Mouse (Mus musculus): ENCODE results near the gene Mgat3. TPM values are rescaled to one million over a fixed set of nuclear protein-coding genes. Genes with fewer than 3 reads are reported as not detected.

Gene Mgat3
- polyA plus RNA-seq, 1 experiment from 2014 or later: 10.5 TPM

DNA sequence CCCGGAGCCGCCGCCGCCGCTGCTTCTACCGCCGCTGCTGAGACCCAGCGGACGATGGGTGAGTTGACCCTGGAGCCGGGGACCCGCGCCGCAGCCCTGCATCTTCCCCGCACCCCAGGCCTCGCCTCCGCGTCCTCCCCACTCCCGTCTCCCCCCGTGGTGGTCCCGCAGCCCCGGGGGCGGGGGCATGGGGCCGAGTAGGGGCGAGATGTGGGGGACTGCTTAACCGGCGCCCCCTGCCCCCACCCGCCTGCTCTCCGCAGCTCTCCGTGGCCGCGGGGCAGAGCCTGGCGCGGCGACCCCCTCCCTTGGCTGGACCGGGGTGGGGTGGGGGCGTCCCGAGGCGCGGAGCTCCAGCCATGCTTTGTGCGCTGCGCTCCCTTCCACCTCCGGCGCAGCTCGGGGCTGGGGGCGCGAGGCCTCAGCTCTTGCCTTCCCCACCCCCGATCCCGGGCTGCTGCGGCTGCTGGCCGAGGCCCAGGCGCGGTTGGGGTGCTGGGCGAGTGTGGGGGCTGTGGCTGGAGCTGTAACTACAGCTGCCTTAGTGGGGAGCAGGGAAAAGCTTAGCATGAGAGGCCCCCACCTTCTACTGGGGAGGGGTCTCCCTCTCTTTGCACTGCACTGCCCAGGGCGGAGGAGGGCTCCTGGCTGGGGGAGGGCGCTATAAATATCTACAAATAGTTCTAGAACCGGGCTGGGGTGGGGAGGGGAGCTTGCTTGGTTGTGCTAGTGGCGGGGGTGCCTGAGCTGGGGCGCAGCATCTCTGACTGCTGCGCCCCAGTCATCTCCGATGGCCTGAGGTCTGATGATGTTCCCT lies 468 bp downstream of the Mgat3 start:
- DNase-seq (ENCODE audit: low spot score) (peak; percentile 72), ATAC-seq (replicated peaks; ENCODE audit: low FRiP score, low TSS enrichment, low read depth) (peak; percentile 70)
- peak overlapping the region; percentile 84 for H3K9ac ChIP-seq (ENCODE audit: low read length)
- H3K27ac ChIP-seq (ENCODE audit: low read depth): peak overlapping the region; percentile 68
- peak overlapping the region; percentile 72 for H3K4me3 ChIP-seq (ENCODE audit: low read depth, low read length)
- H3K27me3 ChIP-seq (replicated peaks; ENCODE audit: control insufficient read depth, insufficient read depth, low read length): no peaks in the 10 kb centered on the region
- H3K36me3 ChIP-seq (ENCODE audit: control insufficient read depth, insufficient read depth, low read length): no peaks in the 10 kb centered on the region
- under 1% methylated on average over 44 of the region's 60 CpGs for WGBS
- H3K9me3 ChIP-seq (ENCODE audit: control insufficient read depth, low read length): no peaks in the 10 kb centered on the region
- H3K4me1 ChIP-seq (replicated peaks; ENCODE audit: control insufficient read depth, insufficient read depth, low read length): peaks cover 29% of the 10 kb centered on the region
- peak overlapping the region; percentile 52 for H3K4me2 ChIP-seq (ENCODE audit: low read length)

DNA sequence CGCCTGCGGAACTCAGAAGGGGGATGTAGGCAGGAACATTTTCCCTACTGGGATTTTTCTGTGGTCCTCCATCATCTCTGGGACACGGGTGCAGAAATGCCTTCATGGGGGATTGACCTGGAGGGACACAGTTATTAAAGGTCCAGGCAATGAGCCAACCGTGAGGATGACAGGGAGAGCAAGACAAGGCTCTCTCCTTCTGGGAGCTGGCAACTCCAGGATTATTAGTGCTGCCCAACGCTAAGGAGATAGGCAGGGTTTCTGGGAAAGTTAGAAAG lies 1.0 kb downstream of the Mgat3 start:
- H3K4me2 ChIP-seq (ENCODE audit: low read length): peak overlapping the region; percentile 52
- DNase-seq (ENCODE audit: low spot score) (no peak), ATAC-seq (replicated peaks; ENCODE audit: low FRiP score, low TSS enrichment, low read depth) (no peak)
- peaks cover 29% of the 10 kb centered on the region for H3K4me1 ChIP-seq (replicated peaks; ENCODE audit: control insufficient read depth, insufficient read depth, low read length)
- peak overlapping the region; percentile 72 for H3K4me3 ChIP-seq (ENCODE audit: low read depth, low read length)
- no peaks in the 10 kb centered on the region for H3K27me3 ChIP-seq (replicated peaks; ENCODE audit: control insufficient read depth, insufficient read depth, low read length)
- 3% methylated on average over 5 of the region's 5 CpGs for WGBS
- H3K9ac ChIP-seq (ENCODE audit: low read length): peak overlapping the region; percentile 84
- no peaks in the 10 kb centered on the region for H3K36me3 ChIP-seq (ENCODE audit: control insufficient read depth, insufficient read depth, low read length)
- no peaks in the 10 kb centered on the region for H3K9me3 ChIP-seq (ENCODE audit: control insufficient read depth, low read length)
- H3K27ac ChIP-seq (ENCODE audit: low read depth): no peak overlapping the region

DNA sequence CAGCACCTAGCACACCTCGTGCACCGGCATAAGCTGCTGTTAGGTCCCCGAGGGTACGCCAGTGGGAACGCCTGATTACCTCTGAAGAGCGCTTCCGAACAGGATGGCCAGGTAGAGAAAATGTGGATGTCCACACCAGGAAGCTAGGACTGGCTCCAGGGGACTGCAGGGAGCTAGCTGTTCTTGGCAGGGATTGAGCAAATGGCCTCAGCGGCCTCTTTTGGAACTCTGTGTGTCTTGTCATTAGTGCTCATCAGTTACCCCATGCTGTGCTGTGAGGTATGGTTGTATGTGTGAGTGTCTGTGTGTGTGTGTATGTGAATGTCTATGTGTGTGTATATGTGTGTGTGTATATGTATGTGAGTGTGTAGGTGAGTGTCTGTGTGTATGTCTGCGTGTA lies 1.8 kb downstream of the Mgat3 start:
- peak overlapping the region; percentile 52 for H3K4me2 ChIP-seq (ENCODE audit: low read length)
- no peak overlapping the region for H3K9ac ChIP-seq (ENCODE audit: low read length)
- WGBS: 77% methylated on average over 9 of the region's 9 CpGs
- no peaks in the 10 kb centered on the region for H3K27me3 ChIP-seq (replicated peaks; ENCODE audit: control insufficient read depth, insufficient read depth, low read length)
- H3K27ac ChIP-seq (ENCODE audit: low read depth): no peak overlapping the region
- no peaks in the 10 kb centered on the region for H3K36me3 ChIP-seq (ENCODE audit: control insufficient read depth, insufficient read depth, low read length)
- ATAC-seq (replicated peaks; ENCODE audit: low FRiP score, low TSS enrichment, low read depth): no peak
- DNase-seq (ENCODE audit: low spot score): no peak
- 0 out of 2 replicates have a peak overlapping the region, but pooled peaks have one; percentile 72 for H3K4me3 ChIP-seq (ENCODE audit: low read depth, low read length)
- H3K9me3 ChIP-seq (ENCODE audit: control insufficient read depth, low read length): no peaks in the 10 kb centered on the region
- peaks cover 29% of the 10 kb centered on the region for H3K4me1 ChIP-seq (replicated peaks; ENCODE audit: control insufficient read depth, insufficient read depth, low read length)

DNA sequence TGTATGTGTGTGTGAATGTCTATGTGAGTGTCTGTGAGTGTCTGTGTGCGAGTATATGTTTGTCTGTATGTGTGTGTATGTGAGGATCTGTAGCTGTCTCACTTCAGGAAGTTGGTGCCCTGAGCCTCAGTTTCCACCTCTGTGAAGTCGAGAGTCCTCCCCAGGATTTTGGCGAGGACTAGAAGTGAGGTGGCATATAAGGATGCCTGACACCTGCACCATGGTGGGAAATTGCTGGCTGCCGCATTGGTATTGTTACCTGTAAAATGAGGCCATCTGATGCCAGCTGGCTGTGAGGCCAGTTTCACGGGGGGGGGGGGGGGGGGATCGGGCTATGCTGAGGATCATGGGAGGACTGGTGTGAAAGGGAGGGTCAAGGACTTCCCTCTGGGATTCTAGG lies 2.2 kb downstream of the Mgat3 start:
- Histone ChIP-seq H3K9ac (ENCODE audit: low read length) (no peak overlapping the region), H3K4me2 (ENCODE audit: low read length) (no peak overlapping the region), H3K27ac (ENCODE audit: low read depth) (no peak overlapping the region), H3K36me3 (ENCODE audit: control insufficient read depth, insufficient read depth, low read length) (no peaks in the 10 kb centered on the region), H3K4me1 (replicated peaks; ENCODE audit: control insufficient read depth, insufficient read depth, low read length) (peaks cover 29% of the 10 kb centered on the region), H3K27me3 (replicated peaks; ENCODE audit: control insufficient read depth, insufficient read depth, low read length) (no peaks in the 10 kb centered on the region), H3K9me3 (ENCODE audit: control insufficient read depth, low read length) (no peaks in the 10 kb centered on the region), H3K4me3 (ENCODE audit: low read depth, low read length) (no peak overlapping the region)
- no peak for DNase-seq (ENCODE audit: low spot score)
- 66% methylated on average over 5 of the region's 6 CpGs for WGBS
- no peak for ATAC-seq (replicated peaks; ENCODE audit: low FRiP score, low TSS enrichment, low read depth)

DNA sequence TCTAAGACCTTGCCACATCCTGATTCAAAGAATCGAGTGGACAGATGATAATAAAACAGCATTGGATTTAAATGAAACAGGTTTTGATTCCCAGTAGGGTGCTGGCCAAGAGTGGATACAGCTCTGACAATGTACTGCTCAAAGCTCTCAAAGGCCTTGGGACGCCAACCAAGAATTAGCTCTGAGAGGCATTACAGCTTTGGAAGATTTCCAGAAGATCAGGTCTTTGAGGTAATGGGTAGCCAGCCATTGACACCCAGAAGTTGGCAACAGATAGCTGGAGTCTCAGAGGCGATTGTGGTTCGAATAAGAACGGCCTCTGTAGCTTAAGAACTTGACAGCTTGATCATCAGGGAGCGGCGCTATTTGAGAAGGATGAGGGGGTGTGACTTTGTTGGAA lies 8.0 kb downstream of the Mgat3 start:
- H3K4me3 ChIP-seq (ENCODE audit: low read depth, low read length): no peak overlapping the region
- no peak for ATAC-seq (replicated peaks; ENCODE audit: low FRiP score, low TSS enrichment, low read depth)

DNA sequence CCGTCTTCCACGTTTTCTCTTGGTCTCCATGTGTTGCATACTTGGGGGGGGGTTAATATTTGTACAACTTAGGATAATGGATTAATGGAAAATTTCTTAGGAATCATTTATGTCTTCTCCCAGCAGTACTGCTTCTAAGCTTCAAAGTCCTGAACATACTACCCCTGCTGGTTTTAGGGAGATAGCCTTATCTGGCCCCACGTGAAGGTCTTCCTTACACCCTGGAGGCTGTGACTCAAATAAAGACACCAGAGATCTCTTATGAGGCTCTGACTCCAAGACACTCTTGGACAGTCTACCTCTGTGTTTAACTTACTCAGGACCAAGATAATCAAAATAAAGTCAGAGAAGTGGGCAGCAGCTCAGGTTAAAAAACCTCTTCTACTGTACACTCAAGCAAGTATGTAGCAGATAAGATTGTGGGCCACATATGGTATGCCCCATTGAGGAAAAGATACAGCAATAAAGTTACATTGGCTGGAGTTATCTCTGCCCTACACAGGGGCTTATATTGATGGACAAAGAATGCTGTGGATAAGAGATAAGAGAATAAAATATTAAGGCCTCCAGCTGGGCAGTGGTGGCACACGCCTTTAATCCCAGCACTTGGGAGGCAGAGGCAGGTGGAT lies 8.7 kb downstream of the Mgat3 start:
- ATAC-seq (replicated peaks; ENCODE audit: low FRiP score, low TSS enrichment, low read depth) (no peak), DNase-seq (ENCODE audit: low spot score) (no peak)
- Histone ChIP-seq H3K9me3 (ENCODE audit: control insufficient read depth, low read length) (no peaks in the 10 kb centered on the region), H3K4me1 (replicated peaks; ENCODE audit: control insufficient read depth, insufficient read depth, low read length) (no peaks in the 10 kb centered on the region), H3K36me3 (ENCODE audit: control insufficient read depth, insufficient read depth, low read length) (no peaks in the 10 kb centered on the region), H3K4me2 (ENCODE audit: low read length) (no peak overlapping the region), H3K9ac (ENCODE audit: low read length) (no peak overlapping the region), H3K27me3 (replicated peaks; ENCODE audit: control insufficient read depth, insufficient read depth, low read length) (no peaks in the 10 kb centered on the region), H3K27ac (ENCODE audit: low read depth) (no peak overlapping the region), H3K4me3 (ENCODE audit: low read depth, low read length) (no peak overlapping the region)
- WGBS: 90% methylated on average over 4 of the region's 4 CpGs

More for the DNA sequence above, 8.0 kb downstream of the Mgat3 start:
- no peak for DNase-seq (ENCODE audit: low spot score)
- Histone ChIP-seq H3K9ac (ENCODE audit: low read length) (no peak overlapping the region), H3K9me3 (ENCODE audit: control insufficient read depth, low read length) (no peaks in the 10 kb centered on the region), H3K4me2 (ENCODE audit: low read length) (no peak overlapping the region), H3K36me3 (ENCODE audit: control insufficient read depth, insufficient read depth, low read length) (no peaks in the 10 kb centered on the region), H3K4me1 (replicated peaks; ENCODE audit: control insufficient read depth, insufficient read depth, low read length) (no peaks in the 10 kb centered on the region), H3K27me3 (replicated peaks; ENCODE audit: control insufficient read depth, insufficient read depth, low read length) (no peaks in the 10 kb centered on the region), H3K27ac (ENCODE audit: low read depth) (no peak overlapping the region)
- 91% methylated on average over 7 of the region's 7 CpGs for WGBS

DNA sequence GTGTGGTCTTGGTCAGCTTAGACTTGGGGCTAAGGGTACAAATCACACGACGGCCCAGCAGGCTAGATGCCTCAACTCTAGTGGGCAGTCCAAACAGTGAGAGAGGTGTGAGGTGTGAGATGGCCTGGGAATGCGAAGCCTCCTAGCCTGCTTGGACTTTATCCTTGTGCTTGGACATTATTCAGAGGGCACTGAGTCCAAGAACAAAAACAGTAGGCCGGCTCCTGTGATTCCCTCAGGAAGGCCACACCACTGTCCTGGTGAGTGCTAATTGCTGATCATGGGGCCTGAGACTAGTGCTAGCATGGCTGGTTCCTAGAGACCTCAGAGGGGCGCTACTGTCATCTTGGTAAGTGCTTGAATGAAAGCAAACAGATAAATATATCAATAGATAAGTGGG lies 15.4 kb downstream of the Mgat3 start:
- DNase-seq (ENCODE audit: low spot score) (no peak), ATAC-seq (replicated peaks; ENCODE audit: low FRiP score, low TSS enrichment, low read depth) (no peak)
- Histone ChIP-seq H3K4me3 (ENCODE audit: low read depth, low read length) (no peak overlapping the region), H3K27me3 (replicated peaks; ENCODE audit: control insufficient read depth, insufficient read depth, low read length) (no peaks in the 10 kb centered on the region), H3K4me1 (replicated peaks; ENCODE audit: control insufficient read depth, insufficient read depth, low read length) (peaks cover 19% of the 10 kb centered on the region), H3K9me3 (ENCODE audit: control insufficient read depth, low read length) (no peaks in the 10 kb centered on the region), H3K9ac (ENCODE audit: low read length) (no peak overlapping the region), H3K4me2 (ENCODE audit: low read length) (no peak overlapping the region), H3K36me3 (ENCODE audit: control insufficient read depth, insufficient read depth, low read length) (no peaks in the 10 kb centered on the region), H3K27ac (ENCODE audit: low read depth) (no peak overlapping the region)
- 81% methylated on average over 5 of the region's 5 CpGs for WGBS

DNA sequence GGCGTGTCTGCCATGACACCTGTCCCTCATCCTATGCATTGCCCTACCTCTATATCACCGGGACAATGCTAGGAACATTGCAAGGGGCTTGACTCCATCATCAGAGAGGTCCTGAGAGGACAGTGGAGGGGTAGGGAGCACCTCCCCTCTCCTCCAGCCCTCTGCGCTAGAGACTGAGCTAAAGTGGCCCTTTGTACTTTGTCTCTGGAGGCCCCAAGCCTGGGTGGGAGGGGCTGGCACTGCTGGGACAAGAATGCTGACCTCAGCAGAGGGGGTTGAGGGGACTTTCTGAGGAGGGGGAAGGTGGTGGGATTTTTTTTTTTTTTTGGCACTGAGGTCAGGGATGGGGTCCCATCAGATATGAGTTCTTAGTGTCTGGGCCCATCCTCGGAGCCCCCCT lies 16.6 kb downstream of the Mgat3 start:
- H3K9ac ChIP-seq (ENCODE audit: low read length): no peak overlapping the region
- WGBS: 58% methylated on average over 4 of the region's 4 CpGs

More for the DNA sequence above, 16.6 kb downstream of the Mgat3 start:
- Histone ChIP-seq H3K27ac (ENCODE audit: low read depth) (no peak overlapping the region), H3K4me2 (ENCODE audit: low read length) (no peak overlapping the region), H3K4me1 (replicated peaks; ENCODE audit: control insufficient read depth, insufficient read depth, low read length) (peaks cover 19% of the 10 kb centered on the region), H3K27me3 (replicated peaks; ENCODE audit: control insufficient read depth, insufficient read depth, low read length) (no peaks in the 10 kb centered on the region), H3K36me3 (ENCODE audit: control insufficient read depth, insufficient read depth, low read length) (no peaks in the 10 kb centered on the region), H3K9me3 (ENCODE audit: control insufficient read depth, low read length) (no peaks in the 10 kb centered on the region), H3K4me3 (ENCODE audit: low read depth, low read length) (no peak overlapping the region)
- DNase-seq (ENCODE audit: low spot score) (no peak), ATAC-seq (replicated peaks; ENCODE audit: low FRiP score, low TSS enrichment, low read depth) (no peak)

All from intestine, embryonic 14.5 days (tissue).